In the genomic region with DNA sequence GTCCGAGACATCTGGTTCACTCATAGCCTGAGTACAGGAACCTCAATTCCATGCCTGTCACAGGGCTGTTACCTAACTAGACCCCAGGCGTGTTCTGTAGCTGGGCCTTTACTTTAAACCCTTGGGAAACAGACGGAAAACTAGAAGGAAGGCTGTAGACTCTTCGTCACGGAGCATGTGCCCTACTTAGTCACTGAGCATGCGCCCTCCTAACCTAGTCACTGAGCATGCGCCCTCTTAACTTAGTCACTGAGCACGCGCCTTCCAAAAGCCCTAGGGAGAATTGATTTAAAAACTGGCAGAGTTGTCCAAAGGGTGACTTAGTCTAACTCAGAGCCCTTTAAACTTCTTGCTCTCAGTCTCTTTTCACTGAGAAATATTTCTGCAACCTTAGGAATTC, we compare ENCODE assay signal across 8 mouse cellular contexts. TPM values are rescaled to one million over a fixed set of nuclear protein-coding genes. Genes with fewer than 3 reads are reported as not detected.
DNase-seq lines count a peak whose midpoint lies in the region; ATAC-seq and TF ChIP-seq lines count a peak whose summit lies in the region.

A gene (plus strand): TSS at position 346 of the 400 bp plus-strand sequence.

- H3K4me2 ChIP-seq in forebrain, embryonic 12.5 days: peak within 1 kb of the TSS; percentile 95
- H3K4me2 ChIP-seq in limb, embryonic 11.5 days (ENCODE audit: low read depth, severe bottlenecking): peak within 1 kb of the TSS; percentile 83

- H3K27me3 ChIP-seq in forebrain, embryonic 12.5 days: peaks cover 29% of the 10 kb centered on the region; the same call in 1 of the 2 replicates
- no peaks in the 10 kb centered on the region for H3K27me3 ChIP-seq in limb, embryonic 11.5 days (ENCODE audit: control insufficient read depth, insufficient read depth, low read length)

- H3K9ac ChIP-seq in forebrain, embryonic 12.5 days: peak within 1 kb of the TSS; percentile 65
- peak within 1 kb of the TSS; percentile 64 for H3K9ac ChIP-seq in limb, embryonic 11.5 days (ENCODE audit: low read length)

- H3K4me1 ChIP-seq in lung, adult 2 months (ENCODE audit: control insufficient read depth, insufficient read depth, low read length): no peaks in the 10 kb centered on the region; the same call in 1 of the 2 replicates
- peaks cover 10% of the 10 kb centered on the region for H3K4me1 ChIP-seq in forebrain, embryonic 12.5 days
- no peaks in the 10 kb centered on the region for H3K4me1 ChIP-seq in limb, embryonic 11.5 days (ENCODE audit: control insufficient read depth, insufficient read depth, low read length)
- peaks cover 8% of the 10 kb centered on the region for H3K4me1 ChIP-seq in olfactory bulb, adult 2 months (ENCODE audit: control insufficient read depth, insufficient read depth, low read length)

- no peaks in the 10 kb centered on the region for H3K36me3 ChIP-seq in forebrain, embryonic 12.5 days (replicated peaks)
- no peaks in the 10 kb centered on the region for H3K36me3 ChIP-seq in limb, embryonic 11.5 days (ENCODE audit: control insufficient read depth, insufficient read depth, low read length)

- H3K4me3 ChIP-seq in lung, adult 2 months (replicated peaks; ENCODE audit: extremely low read depth, low read depth, low read length): peak within 1 kb of the TSS; percentile 20
- H3K4me3 ChIP-seq in forebrain, embryonic 12.5 days (replicated peaks): peak within 1 kb of the TSS; percentile 51
- H3K4me3 ChIP-seq in limb, embryonic 11.5 days (ENCODE audit: low read depth, low read length): peak within 1 kb of the TSS; percentile 47
- peak within 1 kb of the TSS; percentile 38 for H3K4me3 ChIP-seq in olfactory bulb, adult 2 months (ENCODE audit: insufficient read depth, low read depth, low read length)

- TF ChIP-seq POLR2A in lung, adult 2 months (IDR thresholded peaks at IDR 0.05; ENCODE audit: borderline replicate concordance, extremely low read depth, low read depth, low read length): no peak
- no peak for TF ChIP-seq POLR2A in olfactory bulb, adult 2 months (IDR thresholded peaks at IDR 0.05; ENCODE audit: insufficient read depth, low read depth, low read length)

- H3K27ac ChIP-seq in forebrain, embryonic 12.5 days: no peak within 1 kb of the TSS
- no peak within 1 kb of the TSS for H3K27ac ChIP-seq in limb, embryonic 11.5 days (replicated peaks; ENCODE audit: low read depth, low read length)
- no peak within 1 kb of the TSS for H3K27ac ChIP-seq in olfactory bulb, adult 2 months (ENCODE audit: insufficient read depth, low read depth, low read length)

- no peak for ATAC-seq in forebrain, embryonic 12.5 days (ENCODE audit: low FRiP score)
- ATAC-seq in limb, embryonic 11.5 days (ENCODE audit: insufficient number of reproducible peaks, low FRiP score, low TSS enrichment, low read depth): no peak

- DNase-seq in lung, adult 2 months: no peak
- DNase-seq in lung, postnatal 25 days (ENCODE audit: low spot score): no peak
- DNase-seq in limb, embryonic 11.5 days (ENCODE audit: low spot score): no peak
- no peak for DNase-seq in right cerebral cortex, postnatal 36 days (ENCODE audit: low spot score in 2 of 2)
- no peak for DNase-seq in c-Kit-positive CD71-positive TER-119-positive erythroid progenitor cells, embryonic 14.5 days (ENCODE audit: low spot score)
- DNase-seq in cerebellum, adult 11-12 months: no peak

- no peak for TF ChIP-seq CTCF in lung, adult 2 months (IDR thresholded peaks at IDR 0.05; ENCODE audit: insufficient read depth, low read length)
- no peak for TF ChIP-seq CTCF in olfactory bulb, adult 2 months (IDR thresholded peaks at IDR 0.05; ENCODE audit: insufficient read depth, low read depth, low read length)

- no peaks in the 10 kb centered on the region for H3K9me3 ChIP-seq in forebrain, embryonic 12.5 days
- H3K9me3 ChIP-seq in limb, embryonic 11.5 days (ENCODE audit: control insufficient read depth, low read length): no peaks in the 10 kb centered on the region

- 92% methylated on average over 9 of the region's 9 CpGs for WGBS in lung, adult 2 months
- WGBS in forebrain, embryonic 12.5 days: 88% methylated on average over 9 of the region's 9 CpGs
- 90% methylated on average over 9 of the region's 9 CpGs for WGBS in limb, embryonic 11.5 days
- WGBS in olfactory bulb, adult 2 months: 94% methylated on average over 9 of the region's 9 CpGs

RNA-seq across cellular contexts. Expression of the gene that starts here (rescaled TPM):
- 0.38 and 1.1 TPM in 2 replicates for polyA plus RNA-seq in lung, adult 2 months (2012; rRNA removed)
- 1.5 and 1.9 TPM in 2 replicates for polyA plus RNA-seq in forebrain, embryonic 12.5 days (2016; fragmentation: Nextera tagmentation; extraction: Ambion mirVana)
- 1.5 and 2.2 TPM in 2 replicates for polyA plus RNA-seq in limb, embryonic 11.5 days (2014; fragmentation: Nextera tagmentation; extraction: Ambion mirVana)
- not detected in 2 replicates for polyA plus RNA-seq in olfactory bulb, adult 2 months (2012; ENCODE audit: insufficient read depth, insufficient read length, low replicate concordance, missing spikeins)
